Mouse (Mus musculus) liver, adult 2 months (tissue): ENCODE measurements around the gene Zcchc10.

Experiments
- CTCF ChIP-seq: fragments of 200-500 bp; IDR thresholded peaks from 2 replicates; pipeline ENCODE4 v1.5.1; 2011; ENCODE audit warnings: low read depth, low read length, control low read depth
- POLR2A ChIP-seq: fragments of 200-500 bp; IDR thresholded peaks from 2 replicates; pipeline ENCODE4 v1.6.1; 2011; ENCODE audit warnings: low read length, control low read depth; ENCODE audit not compliant: insufficient read depth; ENCODE audit errors: extremely low read depth

GRCm38 (mm10) chr11:53330325-53330724 lies 5.8 kb downstream of the Zcchc10 start:
- no peak for TF ChIP-seq CTCF
- no peak for TF ChIP-seq POLR2A
